Mouse (Mus musculus) embryo, embryonic 10.5 days (tissue): ENCODE data around the gene Islr2.

Source experiments
- DNase-seq: peaks from one replicate; pipeline ENCODE4 v3.0.0-alpha.2; 2015; ENCODE audit warnings: low spot score

Islr2 gene

GRCm38 (mm10) chr9:58220218-58220903 is 16.2 kb upstream of the Islr2 start:
- peak; percentile 73 for DNase-seq

DNA sequence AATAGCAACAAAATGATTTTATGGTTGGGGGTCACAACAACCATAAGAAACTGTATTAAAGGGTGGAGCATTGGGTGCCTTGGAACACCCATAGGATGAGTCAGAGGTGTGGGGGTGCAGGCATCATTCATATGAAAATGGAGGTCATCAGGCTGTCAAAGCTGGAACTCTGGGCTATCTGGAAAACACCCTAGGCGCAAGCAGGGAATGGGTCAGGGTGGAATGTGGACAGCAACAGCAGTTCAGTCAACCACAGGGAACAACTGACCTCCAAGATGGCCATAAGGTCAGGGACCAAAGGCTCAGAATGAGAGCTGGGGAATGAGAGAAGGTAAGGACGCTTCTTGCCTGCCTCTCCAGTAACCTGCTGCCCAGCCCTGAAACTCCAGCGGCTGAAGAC is 14.4 kb upstream of the Islr2 start:
- no peak for DNase-seq

DNA sequence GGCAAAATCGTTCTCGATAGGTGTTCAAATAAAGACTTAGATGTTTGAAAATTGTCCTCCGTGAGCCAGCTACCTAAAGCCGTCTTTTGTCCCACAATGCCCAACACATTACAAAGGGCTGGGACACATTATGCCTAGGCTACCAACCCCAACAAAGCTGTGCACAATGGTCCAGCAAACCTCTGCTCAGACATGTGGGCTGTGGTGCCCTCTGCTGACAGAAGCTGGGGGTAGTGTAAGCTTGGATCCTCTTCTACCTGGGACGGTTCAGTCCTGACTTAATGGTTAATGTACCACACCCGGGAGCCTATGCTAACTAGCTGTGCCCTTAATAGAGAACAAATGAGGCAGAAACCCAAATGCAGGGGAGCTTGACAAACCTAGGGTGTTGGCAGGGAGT is 12.3 kb upstream of the Islr2 start:
- DNase-seq, result peak; percentile 79

DNA sequence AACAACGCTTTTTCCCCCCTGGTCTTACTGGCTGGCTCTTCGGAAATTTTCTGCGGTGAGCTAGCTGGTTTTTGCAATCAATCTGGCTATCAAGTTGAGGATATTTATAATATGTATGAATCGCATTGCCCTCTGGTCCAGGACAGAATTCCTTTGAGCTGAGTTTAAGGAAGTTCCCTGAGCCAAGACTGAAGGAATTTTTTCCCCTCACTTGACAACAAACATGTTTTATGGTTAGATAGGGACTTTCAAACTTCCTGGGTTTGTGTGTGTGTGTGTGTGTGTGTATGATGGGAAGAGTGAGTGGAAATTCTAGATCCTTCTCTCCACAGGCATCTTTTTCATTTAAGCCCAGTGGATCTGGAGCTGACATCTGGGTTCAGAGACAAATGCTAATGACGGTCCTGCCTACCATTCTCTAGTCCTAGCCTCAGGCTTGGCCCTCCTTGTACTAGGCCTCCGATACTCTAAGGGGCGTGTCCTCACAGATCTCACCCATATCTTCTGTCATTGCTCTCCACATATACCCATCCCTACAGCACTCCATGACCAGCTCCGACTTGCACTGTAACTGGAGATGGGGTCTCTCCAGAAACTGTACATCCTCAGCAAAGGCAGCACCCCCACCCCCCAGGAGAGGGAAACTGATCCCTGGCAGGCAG is 10.5 kb upstream of the Islr2 start:
- DNase-seq, result peak; percentile 12

DNA sequence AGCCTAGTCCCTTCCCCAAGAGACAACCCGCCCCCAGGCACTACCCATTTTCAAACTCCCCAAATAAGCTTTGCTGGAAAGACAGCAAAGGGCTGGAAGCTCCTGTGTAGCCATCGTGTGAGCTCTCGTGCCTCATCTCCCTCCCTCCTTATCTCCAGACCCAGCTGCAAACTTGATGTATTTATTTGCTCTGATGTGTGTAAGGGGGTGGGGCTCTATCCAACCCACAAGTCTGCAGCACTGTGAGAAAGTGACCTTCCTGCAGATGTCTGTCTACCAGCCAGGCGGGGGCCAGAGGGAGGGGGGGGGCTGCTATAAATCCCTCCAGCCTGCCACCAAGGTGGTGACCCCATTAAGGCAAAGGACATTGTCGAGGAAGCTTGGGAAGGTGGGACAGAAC is 9.7 kb upstream of the Islr2 start:
- peak; percentile 44 for DNase-seq

DNA sequence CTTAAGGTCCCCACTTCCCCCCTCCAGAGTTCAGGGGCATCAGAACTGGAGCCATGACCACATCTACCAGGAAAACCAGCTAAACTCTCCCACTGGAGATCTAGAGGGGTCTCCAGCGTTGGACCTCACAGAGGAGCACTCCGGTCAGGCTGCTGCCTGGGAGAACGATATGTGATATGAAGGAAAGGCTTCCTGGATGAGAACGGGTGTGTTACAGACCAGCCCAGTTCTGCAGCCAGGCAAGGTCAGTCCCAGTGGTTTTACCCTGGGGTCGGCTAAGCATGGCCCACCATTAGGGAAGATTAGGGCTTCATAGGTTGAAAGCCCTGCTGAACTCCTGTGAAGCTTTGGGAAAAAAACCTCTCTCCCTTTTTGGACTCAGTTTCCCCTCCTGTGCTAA is 9.3 kb upstream of the Islr2 start:
- DNase-seq, result no peak

DNA sequence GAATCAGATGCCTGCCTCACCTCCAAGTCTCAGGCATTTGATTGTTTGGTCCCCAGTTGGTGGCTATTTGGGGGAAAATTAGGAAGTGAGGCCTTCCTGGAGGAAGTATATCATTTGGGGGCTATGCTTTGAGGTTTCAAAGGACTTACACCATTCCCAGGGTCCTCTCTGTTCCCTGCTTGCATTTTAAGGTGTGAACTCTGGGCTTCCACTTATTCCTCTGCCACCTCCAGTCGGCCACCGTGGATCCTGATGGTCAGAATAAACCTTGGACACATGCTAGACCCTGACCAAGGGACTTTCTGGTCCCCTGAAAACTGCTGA is 6.1 kb upstream of the Islr2 start:
- DNase-seq, result no peak

- DNase-seq, result no peak
Observed at GRCm38 (mm10) chr9:58209462-58210303, 5.6 kb upstream of the Islr2 start.

DNA sequence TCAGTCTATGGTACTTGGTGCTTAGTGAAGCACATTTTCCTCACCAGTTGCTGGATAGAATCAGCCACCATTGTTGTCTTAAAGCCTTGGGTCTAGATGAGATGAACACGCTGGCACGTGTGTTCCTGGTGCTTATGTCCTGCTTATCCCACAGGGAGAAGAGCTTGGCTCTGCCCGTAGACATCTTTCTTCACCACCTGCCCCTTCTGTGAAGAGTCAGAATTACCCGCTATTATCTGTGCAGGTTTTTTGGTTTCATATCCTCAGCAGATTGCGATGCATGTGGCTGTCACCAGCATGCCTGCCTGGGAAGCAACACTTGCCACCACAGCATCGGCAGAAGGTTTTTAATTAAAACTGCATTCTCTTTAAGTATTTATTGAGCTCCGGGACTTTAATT is 1.9 kb upstream of the Islr2 start:
- DNase-seq, result no peak

DNA sequence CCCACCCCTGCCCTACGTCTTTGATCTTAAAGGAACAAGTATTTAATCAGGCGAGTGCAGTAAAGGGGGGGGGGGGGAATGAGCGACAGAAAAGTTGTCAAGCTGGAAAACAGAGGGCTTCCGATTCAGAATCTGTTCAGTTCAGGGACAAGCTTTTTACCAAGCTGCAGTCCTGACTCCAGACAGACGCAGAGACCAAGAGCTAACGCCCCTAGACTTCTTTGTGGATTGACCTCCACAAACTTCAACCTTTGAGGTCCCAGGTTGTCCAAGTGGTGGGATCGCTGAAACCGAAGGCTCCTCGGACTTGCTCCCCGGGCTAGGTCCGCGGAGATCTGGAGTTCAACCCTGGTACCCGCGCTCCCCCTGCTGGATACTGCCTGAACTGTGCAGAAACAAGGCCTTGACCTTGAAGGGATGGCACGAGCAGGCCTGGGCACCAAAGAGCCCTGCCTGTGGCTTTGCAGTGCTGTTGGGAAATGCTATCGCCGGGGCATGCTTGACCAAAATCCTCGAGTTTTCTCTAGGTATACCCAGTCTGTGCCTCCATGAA is 405 bp upstream of the Islr2 start:
- peak; percentile 94 for DNase-seq

- DNase-seq, result peak; percentile 21
Observed at GRCm38 (mm10) chr9:58202676-58203453, 1.3 kb downstream of the Islr2 start.

DNA sequence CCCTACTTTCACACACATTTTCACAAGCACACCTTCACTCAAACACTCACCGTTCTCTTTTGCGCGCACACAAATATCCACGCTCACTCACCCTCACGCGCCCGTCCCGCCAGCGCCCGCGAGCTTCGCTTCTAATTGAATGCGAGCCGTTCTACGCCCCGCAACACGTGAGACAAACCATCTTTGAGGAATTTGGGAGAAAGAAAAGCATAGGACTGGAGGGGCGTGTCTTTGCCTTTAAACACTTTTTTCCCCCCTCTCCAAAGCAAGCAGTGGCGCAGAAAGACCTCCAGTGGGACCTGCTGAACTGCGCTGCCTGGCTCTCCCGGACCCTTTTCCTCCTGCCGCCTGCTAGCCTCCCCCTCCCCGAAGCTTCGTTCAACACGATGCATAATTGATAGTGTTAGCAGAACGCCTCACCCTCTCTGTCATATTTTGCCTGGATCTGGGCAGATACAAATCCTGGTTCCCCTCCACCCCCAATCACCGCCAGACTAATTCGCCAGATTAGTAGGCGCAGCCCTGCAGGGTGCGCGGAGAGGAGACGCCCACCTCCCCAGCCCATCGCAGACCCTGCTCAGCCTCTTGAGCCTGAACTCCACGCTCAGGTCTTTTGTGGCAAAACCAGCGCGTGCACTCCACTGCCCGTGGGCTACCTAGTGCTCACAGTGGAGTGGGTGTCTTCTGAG is 2.1 kb downstream of the Islr2 start:
- DNase-seq, result peak; percentile 49

- DNase-seq, result peak; percentile 14
Observed at GRCm38 (mm10) chr9:58201091-58201842, 2.9 kb downstream of the Islr2 start.

DNA sequence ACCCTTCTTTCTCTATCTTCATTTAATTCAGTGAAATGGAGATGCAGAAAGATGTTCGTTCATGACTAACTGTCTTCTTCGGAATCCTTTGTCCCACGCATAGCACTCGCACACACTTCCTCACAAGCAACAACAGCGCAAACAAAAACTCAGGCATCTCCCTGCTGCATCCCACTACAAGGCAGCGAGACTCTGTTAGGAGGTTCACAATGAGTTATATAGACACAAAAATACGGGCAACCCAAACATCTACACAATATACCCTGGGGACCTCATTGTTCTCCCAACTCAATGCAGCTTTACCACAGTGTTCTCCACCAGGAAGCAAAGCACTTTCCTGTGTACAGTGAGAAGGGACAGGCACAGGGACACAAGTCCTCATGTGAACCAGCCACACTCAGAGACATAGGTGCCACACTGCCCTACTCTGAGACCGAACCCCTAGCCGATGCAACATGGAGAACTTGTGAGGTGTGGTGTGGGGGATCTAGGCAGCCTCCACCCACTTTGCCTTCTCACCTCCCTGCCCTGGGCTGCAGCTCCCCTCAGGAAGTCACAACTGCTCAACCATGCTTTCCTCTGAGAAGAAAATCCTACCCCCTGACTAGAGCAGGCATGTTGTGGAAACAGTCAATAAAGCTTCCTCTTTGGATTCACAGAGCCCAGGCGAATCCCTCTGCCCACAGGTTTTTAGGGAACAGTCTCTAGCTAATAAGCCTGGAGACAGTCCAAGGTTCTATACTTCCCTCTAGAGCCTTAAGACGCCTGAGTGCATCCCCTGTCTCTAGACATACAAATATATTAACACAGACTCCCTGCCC is 3.6 kb downstream of the Islr2 start:
- DNase-seq, result peak; percentile 22

DNA sequence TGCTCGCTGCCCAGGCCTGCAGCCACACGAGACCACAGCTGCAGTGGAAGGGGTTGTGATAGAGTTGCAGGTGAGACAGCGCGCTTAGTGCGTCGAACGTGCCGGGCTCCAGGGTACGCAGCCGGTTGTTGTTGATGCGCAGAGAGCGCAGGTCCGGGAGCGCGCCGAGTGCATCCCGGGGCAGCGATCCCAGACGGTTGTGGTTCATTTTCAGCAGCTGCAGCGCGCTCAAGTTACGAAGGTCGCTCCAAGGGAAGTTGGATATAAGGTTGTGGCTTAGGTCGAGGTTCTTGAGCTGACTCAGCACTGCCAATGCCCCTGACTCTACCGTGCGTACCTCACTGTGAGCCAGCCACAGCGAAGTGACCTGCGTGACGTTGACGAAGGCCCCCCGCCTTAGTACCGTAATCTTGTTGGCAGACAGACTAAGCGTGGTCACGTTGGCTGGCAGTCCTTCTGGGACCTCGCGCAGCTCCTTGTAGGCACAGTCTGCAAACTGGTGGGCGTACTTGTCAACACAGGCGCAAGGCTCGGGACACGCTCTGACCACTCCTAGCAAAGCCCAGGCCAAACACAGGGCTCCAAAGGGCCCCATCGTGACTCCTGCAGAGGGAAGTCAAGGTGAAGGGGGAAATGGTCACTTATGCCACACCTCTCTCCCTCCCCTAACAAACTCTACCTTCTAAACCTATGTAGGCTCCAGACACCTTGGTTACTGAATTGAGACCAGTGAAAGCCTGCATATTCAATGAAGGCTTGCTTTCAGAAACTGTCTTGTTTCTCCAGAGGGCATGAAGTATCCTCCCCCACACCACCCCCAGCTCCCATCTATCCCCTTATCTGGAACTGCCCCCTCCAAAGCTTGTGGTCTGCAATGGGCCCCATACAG is 4.5 kb downstream of the Islr2 start:
- peak; percentile 40 for DNase-seq

- peak; percentile 6 for DNase-seq
Observed at GRCm38 (mm10) chr9:58198801-58199371, 5.2 kb downstream of the Islr2 start.

DNA sequence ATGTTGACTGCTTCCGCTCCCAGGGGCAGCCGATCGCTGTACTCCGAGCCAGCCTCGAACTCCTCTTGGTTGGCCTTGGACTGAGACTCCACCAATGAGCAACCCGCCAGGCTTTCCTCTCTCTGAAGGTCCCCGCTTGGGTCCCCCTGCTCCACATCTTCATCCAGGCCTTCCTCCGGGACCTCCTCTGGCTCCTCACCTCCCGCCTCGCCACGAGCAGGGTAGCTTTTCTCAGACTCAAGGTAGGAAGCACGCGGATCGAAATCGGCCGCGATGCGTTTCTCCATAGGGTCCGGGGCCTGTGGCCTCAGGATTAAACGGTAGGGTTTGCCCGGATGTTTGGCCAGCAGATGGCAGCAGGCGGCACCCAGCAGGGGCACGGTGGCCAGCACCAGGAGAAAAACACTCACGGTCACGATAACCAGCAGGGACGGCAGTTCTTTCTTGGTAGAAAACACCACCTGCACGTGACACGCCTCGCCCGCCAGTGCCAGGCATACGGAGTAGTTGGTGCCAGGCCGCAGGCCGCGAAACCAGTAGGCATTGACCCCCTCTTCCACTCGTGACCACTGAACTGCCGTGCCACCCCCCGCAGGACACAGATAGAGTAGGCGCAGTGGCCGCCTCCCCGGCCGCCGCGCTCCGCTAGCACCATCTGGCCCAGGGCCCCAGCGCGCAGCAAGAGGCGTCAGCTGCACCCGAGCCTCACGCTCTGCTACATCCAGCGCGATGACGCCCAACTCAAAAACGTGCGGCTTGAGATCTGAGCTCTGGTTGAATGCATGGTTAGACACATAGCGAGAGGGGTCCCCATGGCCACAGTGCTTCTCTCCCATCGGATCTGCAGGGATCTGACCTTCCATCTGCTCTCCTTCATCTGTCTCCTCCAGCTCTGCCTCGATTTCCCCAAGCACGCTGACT is 6.1 kb downstream of the Islr2 start:
- DNase-seq, result peak; percentile 66
